Mouse (Mus musculus): ENCODE data around the gene Nfib. TPM values are rescaled to one million over a fixed set of nuclear protein-coding genes. Genes with fewer than 3 reads are reported as not detected.

Nfib gene
- polyA plus RNA-seq, 2 experiments: 57.3 to 126 TPM

DNA sequence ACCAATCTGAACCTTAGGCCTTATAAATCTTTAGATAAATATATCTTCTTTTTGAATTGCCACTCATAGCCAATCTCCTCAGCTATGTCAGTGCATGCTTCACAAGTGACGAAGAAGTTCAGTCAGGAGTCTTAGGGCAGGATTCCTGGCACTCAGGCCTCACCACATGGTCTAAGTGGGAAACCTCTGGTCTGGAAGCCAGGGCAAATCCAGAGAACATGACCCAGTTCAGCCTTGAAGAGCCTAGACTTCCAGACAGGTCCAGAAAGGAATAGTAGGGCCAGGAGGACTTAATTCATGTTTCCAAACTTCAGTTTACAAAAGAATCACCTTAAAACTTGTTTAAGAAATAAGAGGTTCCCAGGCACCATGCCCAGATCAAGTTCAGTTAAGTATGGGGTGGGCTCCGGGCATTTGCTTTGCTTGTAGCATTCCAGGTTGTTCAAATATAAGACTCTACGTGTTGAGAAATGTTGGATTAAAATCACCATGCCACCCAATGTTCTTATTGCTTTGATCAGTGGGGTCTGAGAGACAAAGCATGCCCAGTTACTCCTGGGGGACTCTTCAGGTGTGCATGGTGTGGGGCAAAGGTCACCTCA is 38.2 kb downstream of the Nfib start:
- H3K27ac ChIP-seq (replicated peaks; ENCODE audit: low read depth, low read length): no peak overlapping the region
- no peaks in the 10 kb centered on the region for H3K27me3 ChIP-seq (ENCODE audit: control insufficient read depth, insufficient read depth, low read length)
- DNase-seq (ENCODE audit: low spot score): no peak
- no peaks in the 10 kb centered on the region for H3K9me3 ChIP-seq (ENCODE audit: control insufficient read depth, low read length)
- WGBS: 87% methylated on average over 3 of the region's 3 CpGs
- ATAC-seq (ENCODE audit: low FRiP score, low read depth): no peak
- H3K4me3 ChIP-seq (replicated peaks; ENCODE audit: low read length): no peak overlapping the region
- H3K4me2 ChIP-seq (replicated peaks; ENCODE audit: low read depth, low read length, severe bottlenecking): no peak overlapping the region
- H3K36me3 ChIP-seq (ENCODE audit: control insufficient read depth, insufficient read depth, low read length): no peaks in the 10 kb centered on the region
- TF ChIP-seq POLR2A (IDR thresholded peaks at IDR 0.05; ENCODE audit: borderline replicate concordance, extremely low read depth, insufficient read depth, insufficient read length): no peak
- peaks cover under 1% of the 10 kb centered on the region for H3K4me1 ChIP-seq (ENCODE audit: control insufficient read depth, insufficient read depth, low read length)
- H3K9ac ChIP-seq (ENCODE audit: low read depth, low read length, severe bottlenecking): no peak overlapping the region

DNA sequence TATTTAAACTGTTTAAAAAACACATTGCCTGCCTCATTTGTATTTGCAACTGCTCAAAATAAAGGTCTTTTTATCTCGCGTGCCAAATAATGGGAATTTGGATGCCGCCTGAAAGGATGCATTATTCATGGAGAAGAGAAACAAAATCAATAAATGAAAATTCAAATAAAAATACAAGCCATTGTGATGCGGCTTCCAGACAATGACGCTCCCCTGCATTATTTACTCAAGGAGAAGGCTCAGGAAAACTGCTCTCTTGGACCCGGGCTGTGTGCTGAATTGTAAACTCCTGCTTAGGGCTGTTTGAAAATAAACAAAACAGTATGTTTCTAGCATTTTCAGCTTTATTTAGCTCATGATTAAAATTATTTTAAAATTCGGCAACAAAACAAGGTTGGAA is 41.1 kb downstream of the Nfib start:
- Histone ChIP-seq H3K4me1 (ENCODE audit: control insufficient read depth, insufficient read depth, low read length) (peaks cover 6% of the 10 kb centered on the region), H3K4me3 (replicated peaks; ENCODE audit: low read length) (no peak overlapping the region), H3K27ac (replicated peaks; ENCODE audit: low read depth, low read length) (no peak overlapping the region), H3K9ac (ENCODE audit: low read depth, low read length, severe bottlenecking) (no peak overlapping the region), H3K9me3 (ENCODE audit: control insufficient read depth, low read length) (no peaks in the 10 kb centered on the region), H3K36me3 (ENCODE audit: control insufficient read depth, insufficient read depth, low read length) (no peaks in the 10 kb centered on the region), H3K4me2 (replicated peaks; ENCODE audit: low read depth, low read length, severe bottlenecking) (no peak overlapping the region), H3K27me3 (ENCODE audit: control insufficient read depth, insufficient read depth, low read length) (no peaks in the 10 kb centered on the region)
- ATAC-seq (ENCODE audit: low FRiP score, low read depth) (no peak), DNase-seq (ENCODE audit: low spot score) (no peak)
- TF ChIP-seq POLR2A (IDR thresholded peaks at IDR 0.05; ENCODE audit: borderline replicate concordance, extremely low read depth, insufficient read depth, insufficient read length): no peak
- 87% methylated on average over 7 of the region's 7 CpGs for WGBS

DNA sequence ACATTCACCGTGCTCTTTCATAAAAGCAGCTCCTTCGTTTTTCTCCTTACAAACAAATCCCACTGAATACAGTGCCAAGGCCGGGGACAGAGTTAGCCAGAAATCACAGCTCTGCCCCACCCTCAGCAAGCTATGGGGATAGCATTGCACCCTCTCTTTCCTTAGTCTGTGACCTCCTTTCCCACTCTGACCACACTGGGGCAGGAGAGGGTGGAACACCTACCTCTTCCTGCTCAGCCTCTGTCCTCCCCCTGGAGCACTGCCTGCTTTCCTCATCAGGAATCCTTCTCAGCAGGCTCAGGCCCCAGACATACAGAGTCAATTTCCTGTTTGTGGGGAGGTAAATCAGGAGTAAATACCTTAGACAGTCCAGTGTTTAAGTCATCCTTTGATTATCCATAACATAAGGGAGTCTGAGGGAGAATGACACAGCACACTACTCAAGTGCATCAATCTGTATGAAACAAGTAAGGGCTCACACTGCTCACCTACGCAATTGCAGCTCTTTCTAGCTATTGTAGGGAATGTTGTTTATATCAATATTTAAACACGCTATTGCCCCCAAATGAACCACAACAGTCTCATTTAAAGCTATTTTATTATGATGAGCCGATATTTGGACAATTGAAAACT is 41.7 kb downstream of the Nfib start:
- no peak for ATAC-seq (ENCODE audit: low FRiP score, low read depth)

DNA sequence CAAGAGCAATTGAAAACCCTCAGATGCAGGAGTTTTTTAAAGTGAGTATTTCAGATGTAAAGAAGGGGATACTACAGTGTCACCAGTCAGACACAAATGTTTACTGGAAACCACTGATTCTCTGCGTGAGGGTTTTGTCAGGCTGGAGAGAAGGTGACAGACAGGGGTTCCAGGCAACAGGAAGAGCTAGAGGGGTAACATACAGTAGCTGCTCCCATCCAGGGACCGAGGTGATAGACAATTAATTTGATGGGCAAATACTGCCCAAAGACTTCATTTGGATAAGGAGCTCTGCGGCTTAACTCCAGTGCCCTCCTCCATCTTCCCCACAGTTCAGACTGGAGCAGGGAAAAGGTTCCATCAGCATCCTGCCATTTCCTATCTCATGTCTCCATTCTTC is 42.9 kb downstream of the Nfib start:
- Histone ChIP-seq H3K9ac (ENCODE audit: low read depth, low read length, severe bottlenecking) (no peak overlapping the region), H3K4me3 (replicated peaks; ENCODE audit: low read length) (no peak overlapping the region), H3K27ac (replicated peaks; ENCODE audit: low read depth, low read length) (no peak overlapping the region), H3K9me3 (ENCODE audit: control insufficient read depth, low read length) (no peaks in the 10 kb centered on the region), H3K4me2 (replicated peaks; ENCODE audit: low read depth, low read length, severe bottlenecking) (no peak overlapping the region), H3K4me1 (ENCODE audit: control insufficient read depth, insufficient read depth, low read length) (peaks cover 6% of the 10 kb centered on the region), H3K27me3 (ENCODE audit: control insufficient read depth, insufficient read depth, low read length) (no peaks in the 10 kb centered on the region), H3K36me3 (ENCODE audit: control insufficient read depth, insufficient read depth, low read length) (no peaks in the 10 kb centered on the region)
- 81% methylated on average over 3 of the region's 3 CpGs for WGBS
- TF ChIP-seq POLR2A (IDR thresholded peaks at IDR 0.05; ENCODE audit: borderline replicate concordance, extremely low read depth, insufficient read depth, insufficient read length): no peak
- ATAC-seq (ENCODE audit: low FRiP score, low read depth) (no peak), DNase-seq (ENCODE audit: low spot score) (no peak)

More for the DNA sequence above, 41.7 kb downstream of the Nfib start:
- Histone ChIP-seq H3K4me3 (replicated peaks; ENCODE audit: low read length) (no peak overlapping the region), H3K4me1 (ENCODE audit: control insufficient read depth, insufficient read depth, low read length) (peaks cover 6% of the 10 kb centered on the region), H3K9ac (ENCODE audit: low read depth, low read length, severe bottlenecking) (no peak overlapping the region), H3K27ac (replicated peaks; ENCODE audit: low read depth, low read length) (no peak overlapping the region), H3K4me2 (replicated peaks; ENCODE audit: low read depth, low read length, severe bottlenecking) (no peak overlapping the region), H3K27me3 (ENCODE audit: control insufficient read depth, insufficient read depth, low read length) (no peaks in the 10 kb centered on the region), H3K9me3 (ENCODE audit: control insufficient read depth, low read length) (no peaks in the 10 kb centered on the region), H3K36me3 (ENCODE audit: control insufficient read depth, insufficient read depth, low read length) (no peaks in the 10 kb centered on the region)
- 80% methylated on average over 6 of the region's 6 CpGs for WGBS
- no peak for DNase-seq (ENCODE audit: low spot score)
- no peak for TF ChIP-seq POLR2A (IDR thresholded peaks at IDR 0.05; ENCODE audit: borderline replicate concordance, extremely low read depth, insufficient read depth, insufficient read length)

DNA sequence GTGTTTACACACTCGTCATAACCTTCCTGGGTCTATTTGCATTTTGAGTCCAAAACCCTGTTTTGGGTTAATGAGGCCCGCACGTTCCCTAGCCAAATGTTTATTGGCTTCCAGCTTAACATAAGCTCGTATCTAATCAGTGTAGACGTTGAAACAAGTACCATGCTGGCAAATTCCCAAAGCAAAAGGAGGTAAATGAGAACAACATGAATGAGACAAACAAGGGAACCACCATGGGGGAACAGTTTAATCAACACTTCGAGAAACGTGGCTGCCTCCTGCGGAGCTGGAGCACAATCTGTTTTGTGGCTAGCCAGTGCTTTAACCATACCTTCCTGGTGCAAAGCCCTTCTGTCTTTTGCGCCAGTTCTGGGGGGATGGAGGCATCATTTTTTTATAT is 43.3 kb downstream of the Nfib start:
- no peaks in the 10 kb centered on the region for H3K9me3 ChIP-seq (ENCODE audit: control insufficient read depth, low read length)
- WGBS: 29% methylated on average over 9 of the region's 9 CpGs
- H3K9ac ChIP-seq (ENCODE audit: low read depth, low read length, severe bottlenecking): no peak overlapping the region
- H3K4me2 ChIP-seq (replicated peaks; ENCODE audit: low read depth, low read length, severe bottlenecking): no peak overlapping the region
- H3K27ac ChIP-seq (replicated peaks; ENCODE audit: low read depth, low read length): no peak overlapping the region
- H3K36me3 ChIP-seq (ENCODE audit: control insufficient read depth, insufficient read depth, low read length): no peaks in the 10 kb centered on the region
- H3K27me3 ChIP-seq (ENCODE audit: control insufficient read depth, insufficient read depth, low read length): no peaks in the 10 kb centered on the region
- H3K4me1 ChIP-seq (ENCODE audit: control insufficient read depth, insufficient read depth, low read length): peaks cover 6% of the 10 kb centered on the region
- no peak for TF ChIP-seq POLR2A (IDR thresholded peaks at IDR 0.05; ENCODE audit: borderline replicate concordance, extremely low read depth, insufficient read depth, insufficient read length)
- DNase-seq (ENCODE audit: low spot score): no peak
- no peak overlapping the region for H3K4me3 ChIP-seq (replicated peaks; ENCODE audit: low read length)
- ATAC-seq (ENCODE audit: low FRiP score, low read depth): no peak

Data from limb, embryonic 14.5 days (tissue).